Mouse (Mus musculus) heart, adult 2 months (tissue): ENCODE measurements around the gene Crkl. TPM values are rescaled to one million over a fixed set of nuclear protein-coding genes. Genes with fewer than 3 reads are reported as not detected.

Source experiments
- DNase-seq, 2 experiments: peaks; one replicate each; pipeline ENCODE4 v3.0.0; 2021
- H3K27ac ChIP-seq: fragments of 200-600 bp; 2 replicates; pipeline ENCODE4 v1.8.1; 2022
- H3K27me3 ChIP-seq: fragments of 200-500 bp; 2 replicates; pipeline ENCODE4 v1.6.1; 2012; ENCODE audit warnings: mild to moderate bottlenecking, low read length, inconsistent platforms, mixed read lengths; ENCODE audit not compliant: control insufficient read depth, insufficient read depth
- H3K36me3 ChIP-seq: fragments of 200-500 bp; 2 replicates; pipeline ENCODE4 v1.6.1; 2012; ENCODE audit warnings: low read length, inconsistent platforms; ENCODE audit not compliant: control insufficient read depth, insufficient read depth
- H3K4me1 ChIP-seq: fragments of 200-500 bp; 2 replicates; pipeline ENCODE4 v1.6.1; 2011; ENCODE audit warnings: low read length; ENCODE audit not compliant: control insufficient read depth, insufficient read depth
- H3K4me3 ChIP-seq: fragments of 200-600 bp; 2 replicates; pipeline ENCODE4 v1.8.1; 2022
- H3K79me2 ChIP-seq: fragments of 200-500 bp; replicated peaks from 2 replicates; pipeline ENCODE4 v1.6.1; 2012; ENCODE audit warnings: mild to moderate bottlenecking, inconsistent platforms, low read length, moderate library complexity, mixed read lengths; ENCODE audit not compliant: control insufficient read depth, insufficient read depth
- H3K9ac ChIP-seq: fragments of 200-500 bp; 2 replicates; pipeline ENCODE4 v1.6.1; 2012; ENCODE audit warnings: low read depth, mild to moderate bottlenecking, control low read depth, inconsistent platforms, low read length, mixed read lengths
- CTCF ChIP-seq: fragments of 200-600 bp; IDR thresholded peaks from 2 replicates; pipeline ENCODE4 v1.8.1; 2022; ENCODE audit warnings: antibody characterized with exemption, mild to moderate bottlenecking, moderate library complexity
- EP300 ChIP-seq: fragments of 200-500 bp; IDR thresholded peaks from 2 replicates; pipeline ENCODE4 v1.6.1; 2011; ENCODE audit warnings: low read depth, low read length, control low read depth; ENCODE audit not compliant: insufficient read depth
- POLR2A ChIP-seq: fragments of 200-500 bp; IDR thresholded peaks from 2 replicates; pipeline ENCODE4 v1.6.1; 2011; ENCODE audit warnings: mild to moderate bottlenecking, low read depth, low read length, control low read depth; ENCODE audit not compliant: insufficient read depth
- WGBS: fragments of 180-500 bp; shearing (Covaris S2); methylation state at CpG from one replicate; pipeline ENCODE4 v1.1.7; 2018; 5-methylcytosine and 5-hydroxymethylcytosine counted together
- intact Hi-C: fragments of 180-260 bp; cut with DNase I; formaldehyde crosslinking; loops from one replicate; pipeline ENCODE4 v1.15.1; 2025
- polyA plus RNA-seq: library from polyadenylated mRNA; depleted of rRNA; stranded (reverse); fragments of >200 nt; gene quantifications from 2 replicates; pipeline ENCODE4 v1.2.3, GENCODE M21; 2012; rRNA removed
- total RNA-seq, 2 experiments: library from RNA; stranded (reverse); gene quantifications; 2 replicates each; pipeline ENCODE4 v1.2.3; 2021

Crkl gene
- total and polyA plus RNA-seq, 3 experiments: 26.2 to 31.2 (median 27.2) TPM

GRCm38 (mm10) chr16:17532676-17533329 lies 81.0 kb downstream of the Crkl start:
- Histone ChIP-seq H3K4me1 (peaks cover 4% of the 10 kb centered on the region; the same call in 1 of the 2 replicates), H3K9ac (no peak overlapping the region), H3K4me3 (no peak overlapping the region), H3K27ac (no peak overlapping the region), H3K27me3 (no peaks in the 10 kb centered on the region), H3K79me2 (no peaks in the 10 kb centered on the region), H3K36me3 (no peaks in the 10 kb centered on the region)
- intact Hi-C loops: no loop called here
- DNase-seq: no peak
- TF ChIP-seq EP300: no peak
- no peak for TF ChIP-seq CTCF
- TF ChIP-seq POLR2A: no peak
- WGBS: 65% methylated on average over 14 of the region's 14 CpGs

DNA sequence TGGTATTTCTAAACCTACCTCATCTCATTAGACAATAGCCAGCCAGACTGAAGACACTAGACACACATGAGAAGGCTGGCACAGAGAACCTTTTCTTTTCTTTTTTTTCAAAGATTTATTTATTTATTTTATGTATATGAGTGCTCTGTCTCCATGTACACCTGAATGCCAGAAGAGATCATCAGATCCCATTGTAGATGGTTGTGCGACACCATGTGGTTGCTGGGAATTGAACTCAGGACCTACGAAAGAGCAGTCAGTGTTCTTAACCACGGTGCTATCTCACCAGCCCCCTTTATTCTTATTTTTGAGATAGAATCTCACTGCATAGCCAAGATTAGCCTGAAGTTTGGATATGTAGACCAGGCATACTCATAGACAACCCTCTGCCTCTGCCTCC lies 84.8 kb downstream of the Crkl start:
- intact Hi-C loops: no loop called here
- H3K27me3 ChIP-seq: 0 out of 2 replicates have a peak, but pooled peaks cover 1% of the 10 kb centered on the region
- TF ChIP-seq POLR2A (no peak), CTCF (peak; percentile 40), EP300 (no peak)

More for the DNA sequence above, 84.8 kb downstream of the Crkl start:
- H3K9ac ChIP-seq: no peak overlapping the region
- no peaks in the 10 kb centered on the region for H3K79me2 ChIP-seq
- 83% methylated on average over 3 of the region's 3 CpGs for WGBS
- no peak overlapping the region for H3K4me3 ChIP-seq
- H3K27ac ChIP-seq: no peak overlapping the region
- no peak for DNase-seq
- H3K36me3 ChIP-seq: no peaks in the 10 kb centered on the region
- H3K4me1 ChIP-seq: no peaks in the 10 kb centered on the region

Other genes with a start within 250 kb of the Crkl start
- gene Ube2l3, start 249.3 kb upstream of the Crkl start, total RNA-seq: 100 to 1,000 TPM; 102 to 112 TPM
- 55.0 and 74.7 TPM in 2 replicates for gene Ube2l3, start 249.3 kb upstream of the Crkl start, polyA plus RNA-seq
- gene Rimbp3, start 243.4 kb upstream of the Crkl start, total RNA-seq: under 1 TPM; 0.13 to 0.16 TPM
- 0.09 and 0.14 TPM in 2 replicates for gene Rimbp3, start 243.4 kb upstream of the Crkl start, polyA plus RNA-seq
- gene Hic2, start 218.4 kb upstream of the Crkl start, total RNA-seq: 1 to 10 TPM; 1.5 to 2.0 TPM
- 1.2 and 2.2 TPM in 2 replicates for gene Hic2, start 218.4 kb upstream of the Crkl start, polyA plus RNA-seq
- 1 to 10 TPM; 1.1 to 1.5 TPM for gene Tmem191c, start 175.9 kb upstream of the Crkl start, total RNA-seq
- 2.7 and 6.7 TPM in 2 replicates for gene Tmem191c, start 175.9 kb upstream of the Crkl start, polyA plus RNA-seq
- 1 to 10 TPM; 1.2 to 1.6 TPM for gene Serpind1, start 120.6 kb upstream of the Crkl start, total RNA-seq
- gene Serpind1, start 120.6 kb upstream of the Crkl start, polyA plus RNA-seq: 0.12 and 1.0 TPM in 2 replicates
- 10 to 100 TPM; 15.5 to 17.0 TPM for gene Snap29, start 46.0 kb upstream of the Crkl start, total RNA-seq
- gene Snap29, start 46.0 kb upstream of the Crkl start, polyA plus RNA-seq: 5.0 and 8.1 TPM in 2 replicates
- 10 to 100 TPM; 56.4 to 57.1 TPM for gene Pi4ka, start 45.7 kb upstream of the Crkl start, total RNA-seq
- 49.0 and 61.2 TPM in 2 replicates for gene Pi4ka, start 45.7 kb upstream of the Crkl start, polyA plus RNA-seq
- gene Aifm3, start 37.6 kb downstream of the Crkl start, total RNA-seq: under 1 TPM in 1 of 2 experiments, not detected in 1; 0.14 TPM
- gene Aifm3, start 37.6 kb downstream of the Crkl start, polyA plus RNA-seq: 0.08 and 0.09 TPM in 2 replicates
- 10 to 100 TPM; 24.3 to 28.5 TPM for gene Lztr1, start 56.7 kb downstream of the Crkl start, total RNA-seq
- gene Lztr1, start 56.7 kb downstream of the Crkl start, polyA plus RNA-seq: 98.0 and 104 TPM in 2 replicates
- 10 to 100 TPM; 13.3 to 16.0 TPM for gene Thap7, start 79.1 kb downstream of the Crkl start, total RNA-seq
- gene Thap7, start 79.1 kb downstream of the Crkl start, polyA plus RNA-seq: 32.2 and 32.3 TPM in 2 replicates
- gene Lrrc74b, start 109.3 kb downstream of the Crkl start, total RNA-seq: not detected
- gene Lrrc74b, start 109.3 kb downstream of the Crkl start, polyA plus RNA-seq: 0.12 and 0.61 TPM in 2 replicates
- under 1 TPM; 0.78 to 0.89 TPM for gene P2rx6, start 109.9 kb downstream of the Crkl start, total RNA-seq
- gene P2rx6, start 109.9 kb downstream of the Crkl start, polyA plus RNA-seq: 2.9 and 3.7 TPM in 2 replicates
- gene Slc7a4, start 131.2 kb downstream of the Crkl start, total RNA-seq: 1 to 10 TPM; 2.3 to 2.9 TPM
- 3.7 and 5.7 TPM in 2 replicates for gene Slc7a4, start 131.2 kb downstream of the Crkl start, polyA plus RNA-seq
- gene Smpd4, start 167.4 kb downstream of the Crkl start, total RNA-seq: 10 to 100 TPM; 16.9 to 18.4 TPM
- gene Smpd4, start 167.4 kb downstream of the Crkl start, polyA plus RNA-seq: 45.9 and 46.9 TPM in 2 replicates
- under 1 TPM; 0.26 to 0.32 TPM for gene Ccdc74a, start 194.5 kb downstream of the Crkl start, total RNA-seq
- 0.16 and 0.47 TPM in 2 replicates for gene Ccdc74a, start 194.5 kb downstream of the Crkl start, polyA plus RNA-seq